Mouse (Mus musculus): Measurements from ENCODE around the gene Dock4.

Dock4 gene

DNA sequence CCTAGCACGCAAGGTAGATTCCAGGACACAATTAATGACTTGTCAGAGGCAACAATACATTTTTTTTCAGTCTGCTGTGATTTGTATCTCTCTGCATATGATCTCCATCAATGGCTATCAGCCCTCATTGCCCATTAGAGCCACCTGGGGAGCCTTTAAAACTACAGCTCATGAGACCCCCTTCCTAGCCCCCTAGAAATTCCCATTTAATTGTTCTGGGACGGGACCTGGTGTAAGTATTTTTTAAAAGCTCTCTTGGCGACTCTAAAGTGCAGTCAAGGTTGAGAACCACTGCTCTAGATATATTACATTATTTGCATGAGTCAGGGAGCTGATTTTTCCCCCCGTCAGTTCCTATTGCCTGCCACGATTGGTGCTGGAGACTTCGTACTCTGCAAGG lies 200.1 kb downstream of the Dock4 start:
- in situ Hi-C loops (cut with MboI, MseI), result no loop called here

DNA sequence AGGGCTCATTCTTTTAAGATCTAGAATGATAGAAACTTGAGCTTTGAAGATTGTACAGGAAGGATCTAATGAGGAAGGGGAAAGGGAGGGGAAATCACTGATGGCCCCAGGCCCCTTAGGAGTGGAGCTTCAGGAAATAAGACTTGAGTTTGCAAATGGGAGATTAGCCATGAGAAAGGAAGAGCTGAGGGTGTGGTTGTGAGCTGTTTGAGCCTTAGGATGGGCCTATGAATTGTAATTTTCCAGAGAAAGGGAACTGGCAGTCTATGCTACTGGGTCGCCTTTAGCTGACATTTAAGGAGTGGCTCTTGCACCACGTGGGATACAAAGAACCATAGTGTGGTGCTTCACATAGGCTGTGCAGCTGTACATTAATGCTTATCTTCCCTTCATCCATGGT lies 208.6 kb downstream of the Dock4 start:
- in situ Hi-C loops (cut with MboI, MseI), result no loop called here

DNA sequence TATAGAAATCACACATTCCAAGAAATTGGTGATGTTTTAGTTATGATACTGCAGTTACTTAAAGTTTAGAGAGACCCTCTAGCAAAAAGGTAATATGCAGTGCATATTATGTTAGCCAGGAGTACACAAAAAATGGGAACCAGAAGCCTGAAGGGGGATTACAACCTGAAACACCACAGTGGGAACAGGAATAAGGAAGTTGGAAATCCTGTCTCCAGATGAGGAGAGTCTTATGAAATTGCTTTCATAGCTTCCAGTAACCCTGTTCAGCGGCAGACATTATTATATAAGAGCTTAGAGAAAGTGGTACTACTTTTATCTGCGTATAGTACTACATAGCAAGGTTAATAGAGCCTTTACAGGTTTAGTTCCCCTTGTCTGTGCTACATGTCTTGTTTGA lies 210.1 kb downstream of the Dock4 start:
- in situ Hi-C loops (cut with MboI, MseI), result no loop called here

DNA sequence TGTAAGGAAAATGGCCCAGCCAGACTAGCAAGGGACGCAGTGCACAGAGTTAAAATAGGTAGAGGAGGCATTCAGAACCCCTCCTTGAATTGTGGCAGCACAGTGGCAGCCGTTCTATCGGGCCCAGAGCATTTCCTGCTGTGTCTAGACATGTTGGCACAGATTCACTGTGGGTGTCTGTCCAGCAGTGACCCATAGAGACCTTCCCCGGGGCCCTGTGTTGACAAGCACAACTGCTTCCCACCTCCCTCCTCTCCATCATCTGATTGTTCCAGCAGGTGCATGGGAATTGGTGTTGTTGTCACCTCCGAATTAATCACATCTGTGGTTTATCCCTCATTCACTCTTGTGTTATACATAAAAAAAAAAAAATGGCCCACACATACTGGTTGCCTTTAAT lies 210.7 kb downstream of the Dock4 start:
- in situ Hi-C loops (cut with MboI, MseI), result no loop called here

DNA sequence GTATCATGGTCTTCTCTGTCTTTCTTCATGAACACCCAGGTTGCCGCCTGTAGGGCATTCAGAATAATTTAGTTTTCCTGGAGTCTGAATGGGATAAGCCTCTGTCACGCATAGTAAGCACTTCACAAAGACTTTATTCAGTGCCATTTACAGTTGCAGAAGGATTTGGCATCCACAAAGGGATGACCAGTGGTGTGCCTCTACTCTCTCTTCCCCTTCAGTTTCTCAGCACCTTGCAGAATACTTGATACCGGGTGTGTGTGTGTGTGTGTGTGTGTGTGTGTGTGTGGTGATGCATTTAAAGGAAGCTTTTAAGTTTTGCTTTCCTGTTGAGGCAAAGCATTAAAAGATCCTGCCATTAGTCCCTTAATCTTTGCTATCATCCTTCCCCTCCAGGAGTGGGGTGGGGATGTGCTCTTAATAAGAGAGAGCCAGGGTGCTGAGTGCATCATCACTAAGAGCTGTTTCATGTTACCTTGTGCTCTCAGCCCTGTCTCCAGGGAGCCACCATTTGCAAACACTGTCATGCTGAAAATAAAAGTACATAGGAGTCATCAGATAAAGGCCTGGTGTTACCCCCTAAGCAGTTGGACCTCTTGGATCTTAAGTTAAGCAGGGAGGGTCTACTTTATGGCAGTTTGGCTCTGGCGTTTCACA lies 211.6 kb downstream of the Dock4 start:
- in situ Hi-C loops (cut with MboI, MseI), result no loop called here

DNA sequence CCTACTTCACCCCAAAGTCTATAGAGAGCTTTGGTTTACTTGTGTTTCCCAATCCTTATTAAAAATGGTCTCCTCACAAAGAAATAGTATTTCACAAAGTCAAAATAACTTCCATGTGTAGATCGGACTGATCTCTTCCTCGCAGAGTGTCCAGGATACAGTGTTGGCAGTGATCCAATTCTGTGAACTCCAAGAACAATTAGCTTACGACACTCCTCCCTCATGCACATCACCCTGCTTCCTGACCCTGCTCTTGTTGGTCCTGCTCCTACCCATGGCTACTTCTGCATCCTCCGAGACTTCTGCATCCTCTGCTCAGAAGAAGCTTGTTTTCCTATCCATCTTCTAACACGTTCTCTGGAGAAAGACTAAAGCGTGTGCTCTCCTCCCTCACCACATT lies 213.9 kb downstream of the Dock4 start:
- in situ Hi-C loops (cut with MboI, MseI), result no loop called here

DNA sequence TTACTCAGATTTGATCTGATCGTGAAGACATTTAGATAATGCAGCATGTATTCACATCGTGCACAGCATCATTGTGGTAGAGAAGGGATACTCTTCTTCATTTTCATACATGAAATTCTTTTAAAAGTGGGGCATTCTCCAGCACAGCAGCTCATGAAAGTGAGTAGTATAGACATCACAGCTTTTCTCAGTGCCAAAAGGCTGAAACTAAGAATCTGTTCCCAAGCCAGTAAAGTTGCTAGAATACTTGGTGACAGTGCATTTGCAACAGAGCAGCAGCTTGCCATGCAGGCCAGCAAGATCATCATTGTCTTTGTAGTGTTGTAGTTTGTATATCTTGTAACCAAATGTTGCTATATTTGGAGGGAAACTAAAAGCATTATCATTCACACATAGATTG lies 223.7 kb downstream of the Dock4 start:
- in situ Hi-C loops (cut with MboI, MseI), result no loop called here

DNA sequence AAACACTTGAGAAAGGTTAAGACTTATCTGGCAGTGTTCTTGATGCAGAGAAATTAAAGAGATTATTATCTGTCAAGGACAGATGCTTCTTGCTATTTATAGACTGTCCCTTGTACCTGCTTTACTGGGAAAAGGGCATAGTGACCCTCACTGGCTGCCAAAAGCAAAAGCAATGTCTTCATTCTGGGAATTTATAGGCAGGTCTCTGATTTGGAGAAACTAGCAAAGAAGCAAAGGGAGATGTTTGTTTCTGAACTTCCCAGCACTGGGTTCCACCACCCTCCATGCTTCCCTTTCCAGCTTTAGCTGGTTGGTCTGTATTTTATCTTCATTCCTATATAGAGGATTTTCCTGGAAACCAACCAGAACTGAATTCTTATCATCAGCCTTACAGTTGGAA lies 225.0 kb downstream of the Dock4 start:
- in situ Hi-C loops (cut with MboI, MseI), result loop anchor here (10.0 kb wide), 1 partner anchor 416 kb away; no protein-coding TSS in a partner anchor

DNA sequence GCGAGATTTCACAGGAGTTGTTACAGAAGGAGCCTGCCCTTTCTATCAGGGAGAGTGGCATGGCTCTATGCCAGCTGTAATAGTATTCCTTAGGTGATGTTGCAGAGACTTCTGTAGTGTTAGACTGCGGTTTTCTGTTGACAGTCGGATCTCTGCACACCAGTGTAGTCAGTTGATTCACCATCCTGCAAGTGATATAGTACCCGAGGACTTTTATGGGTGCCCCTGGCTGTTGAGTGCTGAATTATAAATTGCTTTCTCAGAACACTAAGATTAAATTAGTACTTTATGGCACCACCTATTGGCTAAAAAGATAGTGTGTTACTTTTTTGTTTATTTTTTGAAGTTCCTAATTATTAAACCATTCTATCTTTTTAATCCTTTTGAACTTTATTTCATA lies 234.0 kb downstream of the Dock4 start:
- in situ Hi-C loops (cut with MboI, MseI), result loop anchor here (10.0 kb wide), 1 partner anchor 425 kb away; no protein-coding TSS in a partner anchor

DNA sequence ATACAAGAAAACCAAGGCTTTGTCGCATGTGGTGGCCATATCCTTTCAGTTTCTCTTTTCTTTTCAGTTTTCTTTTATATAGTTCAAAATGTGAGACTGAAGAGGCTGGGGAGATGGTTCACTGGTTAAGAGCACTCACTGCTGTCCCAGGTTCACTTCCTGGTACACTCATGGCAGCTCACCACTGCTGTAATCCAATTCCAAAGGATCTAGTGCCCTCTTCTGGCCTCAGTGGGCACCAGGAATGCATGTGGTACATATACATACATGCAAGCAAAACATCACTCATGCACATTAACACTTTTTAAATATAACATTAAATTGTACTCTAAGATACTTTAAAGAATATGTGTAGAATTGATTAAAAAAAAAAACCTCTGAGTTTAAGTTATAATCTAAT lies 234.8 kb downstream of the Dock4 start:
- in situ Hi-C loops (cut with MboI, MseI), result no loop called here

DNA sequence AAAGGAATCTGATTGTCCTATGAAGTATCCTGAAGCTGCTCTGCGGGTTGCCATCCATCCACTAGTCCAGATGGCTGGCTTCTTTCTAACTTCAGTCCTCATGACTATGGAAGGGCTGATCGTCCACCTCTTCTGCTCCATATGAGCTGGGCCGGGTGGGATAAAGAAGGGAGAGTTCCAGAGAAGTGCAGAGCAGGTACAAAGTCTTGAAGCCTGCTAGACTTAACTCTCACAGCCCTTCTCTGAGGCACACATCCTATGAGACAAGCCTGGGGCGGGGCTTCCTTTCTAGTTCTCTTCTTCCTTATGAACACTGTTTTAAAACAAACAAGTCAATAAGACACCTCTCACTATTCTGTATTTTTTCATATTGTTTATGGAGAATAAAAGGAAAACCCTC lies 245.7 kb downstream of the Dock4 start:
- in situ Hi-C loops (cut with MboI, MseI), result no loop called here

DNA sequence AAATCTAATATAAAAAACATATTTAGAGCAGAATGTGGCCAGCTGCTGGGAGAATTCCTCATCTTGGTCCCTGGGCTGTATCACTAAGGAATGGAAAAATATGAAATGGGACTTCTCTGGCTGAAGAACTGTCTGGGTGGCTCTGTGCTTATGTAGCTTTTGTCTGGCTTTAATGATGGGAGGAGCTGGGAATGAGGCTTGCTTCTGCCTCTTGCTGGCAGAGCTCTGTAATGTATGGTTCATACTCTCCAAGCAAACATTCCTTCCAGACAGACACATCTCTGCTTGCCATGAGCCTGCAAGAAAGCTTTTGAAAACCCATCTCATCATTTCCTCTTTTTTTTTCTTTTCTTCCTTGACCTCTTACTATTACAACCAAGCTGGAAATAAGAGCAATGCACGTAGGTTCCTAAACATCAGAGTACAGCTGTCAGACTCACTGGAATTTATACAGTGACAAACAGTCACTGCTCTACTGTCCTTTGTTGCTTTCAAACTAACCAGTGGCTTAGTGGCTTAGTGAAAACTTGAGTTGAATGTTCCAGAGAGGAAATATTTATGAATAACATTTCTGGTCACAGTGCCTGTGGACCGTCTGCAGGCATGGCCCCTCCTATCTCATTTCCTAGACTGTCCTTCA lies 248.4 kb downstream of the Dock4 start:
- in situ Hi-C loops (cut with MboI, MseI), result no loop called here

DNA sequence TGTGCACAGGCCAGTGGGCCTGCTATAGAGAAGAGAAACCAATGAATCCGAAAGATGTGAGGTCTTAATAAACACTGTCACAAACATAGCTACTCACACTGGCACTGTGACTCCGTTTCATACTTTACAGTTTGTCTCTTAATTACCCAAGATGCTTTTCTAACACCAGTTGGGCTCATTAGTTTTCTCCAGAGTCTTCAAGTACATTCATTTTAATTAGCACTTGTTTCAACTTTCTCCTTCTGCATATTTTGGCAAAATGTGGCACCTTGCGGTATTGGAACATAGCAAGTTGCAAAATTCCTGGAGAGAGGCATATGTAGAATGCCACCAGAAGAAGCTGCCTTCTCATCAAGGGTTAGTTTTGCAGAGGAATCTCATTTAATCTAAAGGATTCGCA lies 252.6 kb downstream of the Dock4 start:
- in situ Hi-C loops (cut with MboI, MseI), result no loop called here

DNA sequence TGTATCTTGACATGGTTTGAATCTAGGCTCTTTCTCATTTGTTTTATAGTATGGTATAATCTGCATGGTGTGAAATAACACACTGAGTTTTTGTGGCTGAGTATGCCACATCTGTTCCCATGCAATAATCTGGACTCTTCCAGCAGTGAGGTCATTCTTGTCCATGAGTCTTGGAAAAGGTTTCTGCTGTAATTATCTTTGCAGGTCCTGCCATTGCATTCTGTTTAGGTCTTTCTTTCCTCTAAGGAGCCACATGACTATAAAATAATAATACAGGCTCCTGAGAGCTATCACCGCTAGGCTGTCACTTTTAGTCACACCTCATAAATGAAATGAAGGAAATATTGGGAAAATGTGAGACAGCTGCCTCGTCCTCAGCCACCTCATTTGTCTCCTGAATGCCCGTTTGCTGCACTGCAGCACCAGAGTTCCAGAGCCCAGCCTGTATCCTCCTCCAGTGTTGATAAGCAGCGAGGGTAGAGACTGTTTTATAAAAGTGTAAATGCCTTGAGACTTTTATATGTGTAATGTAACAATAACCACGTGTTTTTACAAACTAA lies 256.6 kb downstream of the Dock4 start:
- in situ Hi-C loops (cut with MboI, MseI), result no loop called here

DNA sequence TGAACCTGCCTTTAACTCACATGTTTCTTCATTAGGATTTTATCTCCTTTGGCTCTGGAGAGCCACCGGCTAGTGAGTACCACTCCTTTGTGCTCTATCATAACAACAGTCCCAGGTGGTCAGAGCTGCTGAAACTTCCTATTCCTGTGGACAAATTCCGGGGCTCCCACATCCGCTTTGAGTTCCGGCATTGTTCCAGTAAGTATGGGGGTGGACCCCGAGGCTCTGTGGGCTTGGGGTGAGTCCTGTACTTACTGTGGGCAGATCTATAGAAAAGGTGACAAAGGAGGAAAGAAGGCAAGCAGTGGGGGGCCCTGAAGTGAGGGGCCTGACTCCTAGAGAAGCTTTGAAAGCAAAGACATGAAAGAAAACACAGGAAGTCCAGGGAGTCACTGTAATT lies 258.5 kb downstream of the Dock4 start:
- in situ Hi-C loops (cut with MboI, MseI), result no loop called here

DNA sequence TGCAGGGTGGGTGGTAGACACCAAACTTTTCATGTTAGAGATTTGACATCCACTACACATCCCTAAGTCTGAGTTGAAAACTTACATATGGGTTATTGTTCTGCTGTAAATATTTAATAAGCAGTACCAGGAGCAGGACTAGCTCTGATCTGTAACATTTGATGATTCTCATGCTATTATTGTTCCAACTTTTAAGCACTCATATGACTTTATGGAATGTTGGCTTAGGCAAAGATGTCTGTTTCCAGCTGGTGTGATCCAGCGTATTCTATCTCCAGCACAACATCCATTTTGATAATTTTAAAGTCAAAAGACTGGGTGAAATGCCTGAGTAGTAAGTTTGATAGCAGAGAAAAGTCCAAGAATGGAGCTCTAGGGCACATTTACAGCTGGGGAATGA lies 261.4 kb downstream of the Dock4 start:
- in situ Hi-C loops (cut with MboI, MseI), result no loop called here

DNA sequence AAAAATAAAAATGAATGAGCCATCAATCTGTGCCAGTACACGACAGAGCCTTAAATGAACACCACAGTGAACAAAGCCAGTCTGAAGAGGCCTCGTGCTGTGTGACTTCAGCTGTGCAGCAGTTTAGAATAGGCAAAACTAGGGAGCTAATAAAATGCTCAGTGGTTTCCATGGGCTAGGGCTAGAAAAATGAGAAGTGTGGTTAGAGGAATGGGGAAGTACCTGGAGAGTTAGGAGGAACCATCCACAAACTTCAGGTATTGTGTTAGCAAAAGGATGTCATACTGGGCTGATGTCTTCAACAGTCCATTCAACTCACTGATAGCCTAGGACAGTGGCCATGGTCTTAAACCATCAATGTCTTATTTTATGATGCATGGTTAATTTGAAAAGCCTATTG lies 263.3 kb downstream of the Dock4 start:
- in situ Hi-C loops (cut with MboI, MseI), result no loop called here

DNA sequence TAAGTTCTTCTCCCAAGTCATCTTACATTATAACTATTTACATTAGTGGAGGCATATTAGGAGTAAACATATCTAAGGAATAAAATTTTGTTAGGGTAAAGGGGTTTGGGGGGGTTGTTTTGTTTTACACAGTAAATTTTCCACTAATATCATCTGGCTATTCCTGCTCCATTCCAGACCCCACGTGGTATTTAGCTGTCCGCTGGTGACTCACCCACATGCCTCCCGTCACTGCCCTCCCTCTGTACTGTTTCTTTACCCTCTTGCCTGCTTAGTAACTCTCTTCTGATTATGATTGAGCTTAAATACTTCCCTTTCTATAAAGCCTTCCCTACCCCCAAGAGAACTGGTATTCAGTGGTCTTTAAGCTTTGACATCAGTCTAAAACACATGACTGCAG lies 266.5 kb downstream of the Dock4 start:
- in situ Hi-C loops (cut with MboI, MseI), result no loop called here

DNA sequence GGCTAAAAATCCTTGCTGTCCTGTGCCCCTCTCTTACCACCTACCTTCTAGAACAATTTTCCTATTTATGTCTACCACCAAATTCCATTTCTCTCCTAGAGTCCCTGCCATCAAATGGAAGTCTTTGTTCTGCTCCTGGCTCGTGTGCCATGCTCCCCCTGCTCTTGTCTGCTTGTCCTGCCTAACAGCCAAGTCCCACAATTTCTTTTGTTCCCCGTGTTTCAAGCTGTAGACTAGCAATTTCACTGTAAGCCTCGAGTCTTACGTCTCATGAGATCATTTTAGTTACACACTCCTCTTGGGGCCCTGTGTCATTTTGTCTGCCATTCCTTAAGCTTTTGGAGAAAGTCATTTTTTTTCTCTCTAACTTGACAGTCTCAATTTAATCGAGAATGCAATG lies 268.5 kb downstream of the Dock4 start:
- in situ Hi-C loops (cut with MboI, MseI), result no loop called here

DNA sequence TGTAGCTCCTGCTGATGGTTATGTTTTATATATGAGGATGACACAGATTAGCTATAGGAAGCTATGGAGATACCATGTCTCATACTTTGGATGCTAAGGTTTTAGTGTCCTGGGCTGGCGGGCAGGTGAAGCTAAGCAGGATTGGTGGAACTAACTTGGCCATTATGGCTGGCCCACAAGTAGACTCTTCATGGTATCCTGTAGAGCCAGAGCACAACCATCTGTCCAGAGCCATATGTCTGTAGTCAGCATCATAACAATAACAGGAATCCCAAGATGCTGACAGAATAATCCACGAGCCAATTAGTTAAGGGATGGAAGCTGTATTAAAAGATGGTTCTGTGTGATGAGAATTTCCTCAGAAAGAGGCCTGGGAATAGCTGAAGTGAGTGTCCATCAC lies 269.4 kb downstream of the Dock4 start:
- in situ Hi-C loops (cut with MboI, MseI), result no loop called here

DNA sequence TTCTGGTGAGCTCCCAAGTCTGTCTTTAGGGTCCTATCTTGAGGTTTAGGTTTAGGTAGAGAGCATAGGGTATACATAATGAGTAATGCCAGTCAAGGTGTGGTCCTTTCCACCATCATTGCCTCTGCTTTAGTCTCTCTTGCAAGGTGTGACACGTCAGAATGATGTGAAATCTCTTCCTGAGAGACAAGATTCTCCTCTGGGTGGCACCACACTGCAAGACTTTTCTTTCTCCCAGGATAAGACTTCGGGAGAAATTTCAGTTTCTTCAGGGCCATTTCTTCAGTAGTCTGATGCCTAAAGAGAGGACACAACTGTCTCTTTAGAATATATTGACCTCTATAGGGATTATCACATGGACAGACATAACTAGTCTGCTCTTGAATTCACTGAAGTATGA lies 282.6 kb downstream of the Dock4 start:
- in situ Hi-C loops (cut with MboI, MseI), result no loop called here

DNA sequence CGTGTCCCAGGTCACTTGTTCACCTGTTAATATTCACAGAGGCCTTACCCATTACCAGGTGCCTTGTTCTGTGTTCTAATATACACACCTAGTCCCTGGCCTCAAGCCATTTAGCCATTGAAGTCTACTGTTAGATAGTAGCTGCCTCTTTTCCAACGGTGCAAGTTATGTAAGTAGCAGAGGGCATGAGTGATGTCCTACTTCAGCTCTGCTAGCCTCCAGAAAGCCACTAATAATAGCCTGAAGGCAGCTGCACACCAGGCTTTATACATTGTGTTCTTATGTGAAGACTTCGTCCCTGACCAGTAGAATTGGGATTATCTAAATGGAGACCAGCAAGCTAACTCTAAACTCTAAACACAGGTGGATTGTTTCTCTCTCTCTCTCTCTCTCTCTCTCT lies 285.0 kb downstream of the Dock4 start:
- in situ Hi-C loops (cut with MboI, MseI), result no loop called here

DNA sequence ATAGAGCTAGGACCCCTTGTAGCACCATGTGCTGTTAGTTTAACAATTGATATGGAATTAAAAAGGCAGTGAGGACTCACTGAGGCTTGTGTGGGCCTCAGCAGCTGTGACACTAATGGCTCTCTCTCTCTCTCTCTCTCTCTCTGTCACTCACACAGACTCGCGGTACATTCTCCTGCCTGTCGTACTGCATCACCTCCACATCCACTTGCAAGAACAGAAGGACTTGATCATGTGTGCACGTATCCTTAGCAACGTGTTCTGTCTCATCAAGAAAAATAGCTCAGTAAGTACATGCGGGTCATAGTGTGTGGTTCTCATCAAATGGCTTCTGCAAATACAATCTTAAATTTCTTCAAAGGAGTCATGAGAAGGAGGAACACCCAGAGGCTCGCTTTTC lies 299.7 kb downstream of the Dock4 start:
- in situ Hi-C loops (cut with MboI, MseI), result no loop called here

DNA sequence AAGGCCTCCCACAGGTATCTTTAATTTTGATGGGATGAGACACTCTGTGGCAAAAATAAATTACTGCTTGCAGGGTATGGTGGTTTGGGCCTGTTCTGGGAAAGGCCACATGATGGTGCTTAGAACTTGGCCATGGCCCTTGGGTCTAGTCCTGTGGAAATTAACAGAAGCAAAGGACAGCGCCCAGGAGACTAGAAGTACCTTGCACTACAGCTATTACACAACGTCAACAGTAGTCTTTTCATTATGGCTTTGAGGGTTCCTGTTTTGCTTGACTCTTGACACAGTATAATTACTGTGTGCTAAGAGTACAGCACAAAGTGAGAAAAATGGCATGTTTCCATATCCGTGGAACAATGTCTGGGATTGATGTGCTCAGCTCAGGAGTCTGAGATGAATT lies 300.3 kb downstream of the Dock4 start:
- in situ Hi-C loops (cut with MboI, MseI), result no loop called here

Measured in T-helper 2 cell (primary cell).